Mouse (Mus musculus): ENCODE measurements around the gene Gm21627. TPM values are rescaled to one million over a fixed set of nuclear protein-coding genes. Genes with fewer than 3 reads are reported as not detected.
"Not testable (repeated sequence)": the region's sequence is repeated elsewhere in the genome, so short reads cannot be mapped to it uniquely, and the experiment has no call there.

Gm21627 gene
- not detected in 2 replicates for polyA plus RNA-seq (2011; ENCODE audit: insufficient read depth, insufficient read length, low replicate concordance, missing spikeins)

DNA sequence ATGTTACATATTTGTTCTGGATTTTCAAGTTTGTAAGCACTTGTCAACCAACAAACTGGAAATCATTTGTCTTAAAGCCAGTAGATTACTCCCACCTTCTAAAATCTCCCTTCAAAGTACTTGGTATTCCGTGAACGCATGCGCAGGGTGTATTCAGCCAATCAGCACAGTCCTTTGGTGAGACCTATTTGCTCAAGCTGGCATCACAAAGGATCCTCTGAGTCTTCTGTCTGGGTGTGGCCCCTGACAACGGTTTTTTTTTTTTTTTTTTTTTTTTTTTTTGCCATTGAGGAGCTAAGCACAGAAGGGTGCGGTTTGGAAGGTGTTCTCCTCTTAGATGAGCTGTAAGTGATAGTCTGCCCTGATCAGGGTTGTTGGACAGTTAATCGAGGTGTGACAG, at the start of gene Gm21627:
Gene Gm21627, plus strand, starts transcription at position 301 of the 400 bp plus-strand sequence.
- H3K4me1 ChIP-seq (ENCODE audit: control insufficient read depth, insufficient read depth, low read length); H3K27ac ChIP-seq (ENCODE audit: control insufficient read depth, insufficient read depth, low read depth, low read length, poor library complexity); H3K4me3 ChIP-seq (replicated peaks; ENCODE audit: control insufficient read depth, low read depth, low read length): not testable (repeated sequence)
- WGBS: no CpG with 5 or more reads among the region's 6 CpGs
